Mouse (Mus musculus) bone marrow macrophage, adult 2 months (primary cell): Measurements from ENCODE around the gene Myo16.

Experiments used
- CTCF ChIP-seq: IDR thresholded peaks from 2 replicates; pipeline ENCODE4 v1.5.1; 2012; ENCODE audit warnings: low read depth, mild to moderate bottlenecking, low read length, moderate library complexity
- POLR2A ChIP-seq: IDR thresholded peaks from 2 replicates; pipeline ENCODE4 v1.6.1; 2012; ENCODE audit warnings: mild to moderate bottlenecking, low read depth, low read length, borderline replicate concordance

DNA sequence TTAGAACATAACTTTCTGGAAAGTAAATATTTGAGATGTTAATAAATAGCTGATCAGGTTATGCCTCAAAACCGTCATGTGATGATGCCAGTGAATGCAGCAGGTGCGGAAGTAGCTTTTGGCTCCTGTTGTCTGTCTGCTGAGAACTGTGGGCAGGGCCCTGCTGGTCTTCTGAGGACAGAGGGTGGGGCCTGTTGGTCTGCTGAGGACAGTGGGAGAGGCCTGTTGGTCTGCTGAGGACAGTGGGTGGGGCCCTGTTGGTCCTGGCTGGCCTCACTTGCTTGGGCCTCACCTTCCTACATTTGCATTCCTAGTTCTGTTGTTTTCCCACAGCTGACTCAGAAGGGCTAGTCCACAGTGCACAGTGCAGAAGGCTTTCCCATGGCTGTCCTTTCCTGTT is 466.0 kb downstream of the Myo16 start:
- TF ChIP-seq CTCF (no peak), POLR2A (no peak)
